12 mouse cellular contexts compared by ENCODE assay signal in genomic region chr10:92164991-92165390, GRCm38 (mm10).
DNase-seq lines count a peak whose midpoint lies in the region; ATAC-seq and TF ChIP-seq lines count a peak whose summit lies in the region.
"Had no signal": no experiment of that assay in that cellular context is flagged by ENCODE, and none has a peak within 500 bp of the region (broad histone marks: within the 10 kb centered on the region; RNA-seq: fewer than 3 reads in every experiment).

No protein-coding gene starts in this region.

- H3K4me2 ChIP-seq in limb, embryonic 13.5 days (replicated peaks), result peak overlapping the region; percentile 39
- peak overlapping the region; percentile 62 for H3K4me2 ChIP-seq in neural tube, embryonic 15.5 days

- no peak for TF ChIP-seq CTCF in left cerebral cortex, adult 2 months (IDR thresholded peaks at IDR 0.05)

- no peak overlapping the region for H3K9ac ChIP-seq in limb, embryonic 13.5 days
- peak overlapping the region; percentile 70 for H3K9ac ChIP-seq in neural tube, embryonic 15.5 days (replicated peaks)

- intact Hi-C loops in left cerebral cortex, adult 2 months (cut with DNase I), result loop anchor here (2.0 to 10.0 kb wide), 2 partner anchors 82 to 430 kb away; no protein-coding TSS in a partner anchor

- no peak overlapping the region for H3K27ac ChIP-seq in left cerebral cortex, adult 2 months
- peak overlapping the region; percentile 94 for H3K27ac ChIP-seq in forebrain, embryonic 10.5 days
- H3K27ac ChIP-seq in limb, embryonic 13.5 days, result no peak overlapping the region
- H3K27ac ChIP-seq in neural tube, embryonic 15.5 days (replicated peaks), result peak overlapping the region; percentile 92

- no peak for ATAC-seq in limb, embryonic 13.5 days (ENCODE audit: low FRiP score, low read depth)
- ATAC-seq in neural tube, embryonic 15.5 days (ENCODE audit: low FRiP score), result peak; percentile 85

- peaks cover 38% of the 10 kb centered on the region for H3K27me3 ChIP-seq in forebrain, embryonic 10.5 days (ENCODE audit: poor library complexity, severe bottlenecking)
- peaks cover 24% of the 10 kb centered on the region for H3K27me3 ChIP-seq in limb, embryonic 13.5 days
- no peaks in the 10 kb centered on the region for H3K27me3 ChIP-seq in neural tube, embryonic 15.5 days (replicated peaks)

- peaks cover 64% of the 10 kb centered on the region for H3K4me1 ChIP-seq in forebrain, embryonic 10.5 days
- H3K4me1 ChIP-seq in limb, embryonic 13.5 days, result peaks cover 21% of the 10 kb centered on the region; the same call in 1 of the 2 replicates
- peaks cover 8% of the 10 kb centered on the region for H3K4me1 ChIP-seq in neural tube, embryonic 15.5 days

- H3K9me3 ChIP-seq in forebrain, embryonic 10.5 days, result no peaks in the 10 kb centered on the region
- H3K9me3 ChIP-seq in limb, embryonic 13.5 days, result no peaks in the 10 kb centered on the region
- H3K9me3 ChIP-seq in neural tube, embryonic 15.5 days (replicated peaks), result no peaks in the 10 kb centered on the region

- H3K36me3 ChIP-seq in forebrain, embryonic 10.5 days (replicated peaks), result no peaks in the 10 kb centered on the region; the same call in 1 of the 2 replicates
- H3K36me3 ChIP-seq in limb, embryonic 13.5 days, result no peaks in the 10 kb centered on the region
- H3K36me3 ChIP-seq in neural tube, embryonic 15.5 days, result no peaks in the 10 kb centered on the region

- 8% methylated on average over 5 of the region's 5 CpGs for WGBS in forebrain, embryonic 10.5 days
- WGBS in limb, embryonic 13.5 days, result 26% methylated on average over 5 of the region's 5 CpGs
- 6% methylated on average over 5 of the region's 5 CpGs for WGBS in neural tube, embryonic 15.5 days

- H3K4me3 ChIP-seq in left cerebral cortex, adult 2 months, result 0 out of 2 replicates have a peak overlapping the region, but pooled peaks have one; percentile 14
- H3K4me3 ChIP-seq in forebrain, embryonic 10.5 days, result peak overlapping the region; percentile 63
- H3K4me3 ChIP-seq in limb, embryonic 13.5 days, result peak overlapping the region; percentile 25
- peak overlapping the region; percentile 60 for H3K4me3 ChIP-seq in neural tube, embryonic 15.5 days (replicated peaks)

- DNase-seq in left cerebral cortex, adult 2 months (ENCODE audit: extremely low spot score in 1 of 2, low spot score in 2 of 2), result no peak
- DNase-seq in left cerebral cortex, adult 11 months (ENCODE audit: low spot score), result no peak
- peak; percentile 35 for DNase-seq in forebrain, embryonic 10.5 days (ENCODE audit: extremely low spot score, low spot score)
- no peak for DNase-seq in natural killer cell, adult 2 months (ENCODE audit: low spot score in 2 of 2)
- DNase-seq in yolk sac, embryonic 10.5 days (ENCODE audit: low spot score), result no peak
- no peak for DNase-seq in lung, postnatal 14 days
- DNase-seq: cerebellum, adult 11-12 months; heart, postnatal 4 days; lung, postnatal 10 days; thymus, postnatal 4 days had no signal

Comparison
In these comparisons a context has a peak if more than half of its experiments do, and no peak if none do; other contexts are left out.
1. H3K27ac ChIP-seq: peak in forebrain, embryonic 10.5 days (single experiment) and neural tube, embryonic 15.5 days (single experiment); none in left cerebral cortex, adult 2 months (single experiment) and limb, embryonic 13.5 days (single experiment).
2. Peak in every context shown above with its lines, with median percentiles within 50 percentile points of each other: H3K4me3 ChIP-seq.